Mouse (Mus musculus) lung, postnatal 0 days (tissue): ENCODE measurements at regions not wholly inside any gene's neighbourhood (a gene's known extent, or its start where the extent isn't known, plus 50 kb on each side); places are given as distances from the start of the nearest gene placed in this dataset.

Experiments used
- CTCF ChIP-seq: IDR thresholded peaks from 2 replicates; pipeline ENCODE4 v1.5.1; 2016; ENCODE audit warnings: antibody characterized with exemption, mild to moderate bottlenecking
- EP300 ChIP-seq: IDR thresholded peaks from 2 replicates; pipeline ENCODE4 v1.6.1; 2016; ENCODE audit warnings: antibody characterized with exemption, mild to moderate bottlenecking, control low read depth

GRCm38 (mm10) chr13:31327511-31327951 lies 228.4 kb upstream of the Foxq1 start:
- TF ChIP-seq CTCF (no peak), EP300 (no peak)
